Mouse (Mus musculus) heart, adult 2 months (tissue): ENCODE results near the gene Dnajc10.

Experiments
- CTCF ChIP-seq: fragments of 200-600 bp; IDR thresholded peaks from 2 replicates; pipeline ENCODE4 v1.8.1; 2022; ENCODE audit warnings: antibody characterized with exemption, mild to moderate bottlenecking, moderate library complexity
- EP300 ChIP-seq: fragments of 200-500 bp; IDR thresholded peaks from 2 replicates; pipeline ENCODE4 v1.6.1; 2011; ENCODE audit warnings: low read depth, low read length, control low read depth; ENCODE audit not compliant: insufficient read depth
- POLR2A ChIP-seq: fragments of 200-500 bp; IDR thresholded peaks from 2 replicates; pipeline ENCODE4 v1.6.1; 2011; ENCODE audit warnings: mild to moderate bottlenecking, low read depth, low read length, control low read depth; ENCODE audit not compliant: insufficient read depth

GRCm38 (mm10) chr2:80322878-80323277 is 7.6 kb downstream of the Dnajc10 start:
- TF ChIP-seq POLR2A, result no peak
- TF ChIP-seq EP300, result no peak
- TF ChIP-seq CTCF, result no peak
